Mouse (Mus musculus) kidney, adult 2 months (tissue): ENCODE results near the gene Fcrlb.

Source experiments
- CTCF ChIP-seq: fragments of 200-500 bp; conservative IDR thresholded peaks from 2 replicates; pipeline ENCODE4 v1.5.1; 2011; ENCODE audit warnings: low read depth, mild to moderate bottlenecking, control low read depth, low read length, moderate library complexity, mixed read lengths; ENCODE audit not compliant: insufficient read depth, insufficient read length
- POLR2A ChIP-seq: fragments of 200-500 bp; IDR thresholded peaks from one replicate; pipeline ENCODE4 v1.6.1; 2011; ENCODE audit warnings: low read depth, low read length, control low read depth

- TF ChIP-seq POLR2A, result no peak
- TF ChIP-seq CTCF, result no peak
Observed at GRCm38 (mm10) chr1:170861671-170862434, 50.9 kb downstream of the Fcrlb start.
